Comparison of ENCODE assay signal across 23 mouse cellular contexts in genomic region chr6:39450580-39450979, GRCm38 (mm10).
"Had no signal": no experiment of that assay in that cellular context is flagged by ENCODE, and none has a peak within 500 bp of the region (broad histone marks: within the 10 kb centered on the region; RNA-seq: fewer than 3 reads in every experiment).

No protein-coding gene starts in this region.

- H3K36me3 ChIP-seq: heart, embryonic 13.5 days; heart, embryonic 15.5 days; hindbrain, embryonic 13.5 days; hindbrain, embryonic 15.5 days; kidney, embryonic 15.5 days; limb, embryonic 13.5 days; limb, embryonic 15.5 days; liver, embryonic 12.5 days had no signal

- H3K27me3 ChIP-seq: heart, embryonic 13.5 days; heart, embryonic 15.5 days; hindbrain, embryonic 13.5 days; hindbrain, embryonic 15.5 days; kidney, embryonic 15.5 days; limb, embryonic 13.5 days; limb, embryonic 15.5 days had no signal

- H3K9me3 ChIP-seq: heart, embryonic 13.5 days; heart, embryonic 15.5 days; hindbrain, embryonic 13.5 days; hindbrain, embryonic 15.5 days; kidney, embryonic 15.5 days; limb, embryonic 13.5 days; limb, embryonic 15.5 days had no signal

- H3K27ac ChIP-seq: heart, adult 2 months; heart, embryonic 13.5 days; heart, embryonic 15.5 days; hindbrain, embryonic 13.5 days; hindbrain, embryonic 15.5 days; hindbrain, postnatal 0 days; kidney, embryonic 15.5 days; kidney, postnatal 0 days; limb, embryonic 13.5 days; limb, embryonic 15.5 days; liver, embryonic 12.5 days; liver, embryonic 14.5 days had no signal

- H3K4me3 ChIP-seq: heart, adult 2 months; heart, embryonic 13.5 days; heart, embryonic 15.5 days; hindbrain, embryonic 13.5 days; hindbrain, embryonic 15.5 days; kidney, embryonic 15.5 days; limb, embryonic 13.5 days; limb, embryonic 15.5 days; liver, embryonic 12.5 days had no signal

- DNase-seq: gastrocnemius, postnatal 14 days; gastrocnemius, postnatal 36 days; heart, adult 11 months; heart, adult 2 months; heart, postnatal 14 days; heart, postnatal 36 days; kidney, adult 11 months; kidney, adult 2 months; kidney, postnatal 14 days; layer of hippocampus, adult 9-11 months; layer of hippocampus, postnatal 36 days; left cerebral cortex, postnatal 4 days had no signal

- H3K4me1 ChIP-seq: heart, embryonic 13.5 days; hindbrain, embryonic 13.5 days; kidney, embryonic 15.5 days; limb, embryonic 15.5 days; liver, embryonic 12.5 days had no signal

- H3K9ac ChIP-seq: heart, embryonic 13.5 days; heart, embryonic 15.5 days; hindbrain, embryonic 13.5 days; hindbrain, embryonic 15.5 days; kidney, embryonic 15.5 days; limb, embryonic 13.5 days; limb, embryonic 15.5 days; liver, embryonic 12.5 days; liver, embryonic 14.5 days had no signal
